Mouse (Mus musculus) lung, embryonic 16.5 days (tissue): ENCODE measurements around the gene Stk39. TPM values are rescaled to one million over a fixed set of nuclear protein-coding genes. Genes with fewer than 3 reads are reported as not detected.

Experiments
- ATAC-seq: fragments of 200-750 bp; cut with Nextera tagmentation; 2 replicates; pipeline ENCODE4 v1.8.0; 2017; ENCODE audit warnings: low read depth, mild to moderate bottlenecking, moderate library complexity
- H3K27ac ChIP-seq: fragments of 300-500 bp; sonication (generic); 2 replicates; pipeline ENCODE4 v1.5.1; 2014; ENCODE audit warnings: mild to moderate bottlenecking, control low read depth, low read length
- H3K27me3 ChIP-seq: fragments of 300-500 bp; sonication (generic); 2 replicates; pipeline ENCODE4 v1.6.1; 2014; ENCODE audit warnings: low read depth, low read length, mixed read lengths; ENCODE audit not compliant: control insufficient read depth, insufficient read depth
- H3K36me3 ChIP-seq: fragments of 300-500 bp; sonication (generic); 2 replicates; pipeline ENCODE4 v1.6.1; 2014; ENCODE audit warnings: low read length; ENCODE audit not compliant: control insufficient read depth, insufficient read depth
- H3K4me1 ChIP-seq: fragments of 300-500 bp; sonication (generic); replicated peaks from 2 replicates; pipeline ENCODE4 v1.6.1; 2014; ENCODE audit warnings: low read length, mixed read lengths; ENCODE audit not compliant: control insufficient read depth, insufficient read depth
- H3K4me2 ChIP-seq: fragments of 300-500 bp; sonication (generic); 2 replicates; pipeline ENCODE4 v1.6.1; 2014; ENCODE audit warnings: low read depth, low read length, control low read depth
- H3K4me3 ChIP-seq: fragments of 300-500 bp; sonication (generic); 2 replicates; pipeline ENCODE4 v1.5.1; 2014; ENCODE audit warnings: mild to moderate bottlenecking, low read length, control low read depth
- H3K9ac ChIP-seq: fragments of 300-500 bp; sonication (generic); 2 replicates; pipeline ENCODE4 v1.6.1; 2014; ENCODE audit warnings: low read length, control low read depth
- H3K9me3 ChIP-seq: fragments of 300-500 bp; sonication (generic); 2 replicates; pipeline ENCODE4 v1.6.1; 2016; ENCODE audit warnings: low read length; ENCODE audit not compliant: control insufficient read depth
- WGBS: fragments of 180-500 bp; shearing (Covaris S2); extraction: QIAGEN DNeasy Blood & Tissue Kit; methylation state at CpG from one replicate; pipeline ENCODE4 v1.1.7; 2014; 5-methylcytosine and 5-hydroxymethylcytosine counted together
- polyA plus RNA-seq: library from polyadenylated mRNA; unstranded; fragments of >200 nt; fragmentation: Nextera tagmentation; extraction: Ambion mirVana; gene quantifications from 2 replicates; pipeline ENCODE4 v1.2.1, GENCODE M21; 2015

Gene Stk39
- polyA plus RNA-seq, 1 experiment from 2014 or later = 13.0 TPM

- no peak overlapping the region for H3K27ac ChIP-seq
Measured at GRCm38 (mm10) chr2:68432834-68433233, 39.2 kb downstream of the Stk39 start.

GRCm38 (mm10) chr2:68431024-68431962, 40.8 kb downstream of the Stk39 start:
- Histone ChIP-seq H3K4me3 (no peak overlapping the region), H3K27me3 (no peaks in the 10 kb centered on the region), H3K36me3 (no peaks in the 10 kb centered on the region), H3K4me1 (peaks cover 39% of the 10 kb centered on the region), H3K27ac (peak overlapping the region; percentile 87), H3K9ac (no peak overlapping the region), H3K9me3 (no peaks in the 10 kb centered on the region), H3K4me2 (no peak overlapping the region)
- peak; percentile 82 for ATAC-seq
- WGBS = 60% methylated on average over 14 of the region's 14 CpGs

More at GRCm38 (mm10) chr2:68432834-68433233, 39.2 kb downstream of the Stk39 start:
- H3K4me1 ChIP-seq = peaks cover 42% of the 10 kb centered on the region
- H3K27me3 ChIP-seq = no peaks in the 10 kb centered on the region
- no peak overlapping the region for H3K4me2 ChIP-seq
- H3K36me3 ChIP-seq = no peaks in the 10 kb centered on the region
- H3K9me3 ChIP-seq = no peaks in the 10 kb centered on the region
- ATAC-seq = no peak
- H3K4me3 ChIP-seq = no peak overlapping the region
- 41% methylated on average over 4 of the region's 4 CpGs for WGBS
- no peak overlapping the region for H3K9ac ChIP-seq

- WGBS = 54% methylated on average over 5 of the region's 5 CpGs
- Histone ChIP-seq H3K4me1 (peaks cover 31% of the 10 kb centered on the region), H3K4me2 (no peak overlapping the region)
Measured at GRCm38 (mm10) chr2:68430493-68430892, 41.6 kb downstream of the Stk39 start.

DNA sequence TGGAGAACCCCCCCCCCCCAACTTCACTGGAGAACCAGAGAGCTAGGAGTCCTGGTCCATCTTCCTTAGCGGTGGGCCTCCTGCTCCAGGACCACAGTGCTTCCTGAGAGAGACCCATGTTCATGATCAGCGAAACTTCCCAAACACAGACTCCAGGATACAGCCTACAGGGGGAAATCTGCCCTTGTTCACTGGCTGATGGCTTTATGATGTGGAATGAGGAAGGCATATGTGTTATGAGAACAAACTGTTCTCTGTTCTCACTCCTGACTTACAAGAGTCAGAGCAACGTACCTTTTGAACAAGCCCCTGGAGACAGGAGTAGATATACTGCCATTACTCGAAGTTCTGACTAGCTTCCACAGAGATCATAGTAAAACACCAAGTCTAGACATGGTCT, 42.6 kb downstream of the Stk39 start:
- Histone ChIP-seq H3K9me3 (no peaks in the 10 kb centered on the region), H3K36me3 (no peaks in the 10 kb centered on the region), H3K4me3 (no peak overlapping the region), H3K9ac (no peak overlapping the region), H3K4me1 (peaks cover 22% of the 10 kb centered on the region), H3K4me2 (no peak overlapping the region), H3K27ac (no peak overlapping the region), H3K27me3 (no peaks in the 10 kb centered on the region)
- WGBS = 71% methylated on average over 4 of the region's 4 CpGs
- ATAC-seq = no peak

More at GRCm38 (mm10) chr2:68430493-68430892, 41.6 kb downstream of the Stk39 start:
- no peak overlapping the region for H3K9ac ChIP-seq
- no peak overlapping the region for H3K4me3 ChIP-seq
- peak; percentile 28; the same call in 1 of the 2 replicates for ATAC-seq
- H3K27ac ChIP-seq = peak overlapping the region; percentile 87
- no peaks in the 10 kb centered on the region for H3K9me3 ChIP-seq
- no peaks in the 10 kb centered on the region for H3K27me3 ChIP-seq
- no peaks in the 10 kb centered on the region for H3K36me3 ChIP-seq

- no peak for ATAC-seq
- H3K9me3 ChIP-seq = no peaks in the 10 kb centered on the region
- peaks cover 9% of the 10 kb centered on the region; the same call in 1 of the 2 replicates for H3K4me1 ChIP-seq
- H3K4me3 ChIP-seq = no peak overlapping the region
- no peak overlapping the region for H3K27ac ChIP-seq
- H3K36me3 ChIP-seq = no peaks in the 10 kb centered on the region
- WGBS = 57% methylated on average over 5 of the region's 5 CpGs
- no peak overlapping the region for H3K4me2 ChIP-seq
- H3K9ac ChIP-seq = no peak overlapping the region
- no peaks in the 10 kb centered on the region for H3K27me3 ChIP-seq
Measured at GRCm38 (mm10) chr2:68426977-68427577, 45.0 kb downstream of the Stk39 start.

DNA sequence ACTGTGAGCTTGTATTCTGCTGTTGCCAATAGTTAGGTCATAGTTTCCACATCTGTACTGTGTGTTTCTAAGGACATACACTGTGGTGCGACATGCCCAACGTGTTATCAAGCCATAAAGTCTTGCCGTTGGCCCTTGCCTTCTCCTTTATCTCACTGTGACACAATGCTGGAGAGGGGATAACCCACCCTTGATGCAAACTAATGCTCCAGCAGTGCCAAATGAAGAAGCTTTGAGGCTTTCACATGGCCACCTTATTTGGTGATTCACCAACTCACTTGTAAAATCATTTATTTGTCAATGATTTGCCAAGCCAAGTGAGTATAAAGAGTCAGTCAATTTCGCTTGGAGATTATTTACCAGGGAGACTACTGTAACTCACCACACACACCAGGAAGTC, 46.0 kb downstream of the Stk39 start:
- ATAC-seq = no peak
- WGBS = 85% methylated on average over 4 of the region's 4 CpGs
- Histone ChIP-seq H3K9me3 (no peaks in the 10 kb centered on the region), H3K4me3 (no peak overlapping the region), H3K27me3 (no peaks in the 10 kb centered on the region), H3K9ac (no peak overlapping the region), H3K4me1 (peaks cover 10% of the 10 kb centered on the region; the same call in 1 of the 2 replicates), H3K36me3 (no peaks in the 10 kb centered on the region), H3K4me2 (no peak overlapping the region), H3K27ac (no peak overlapping the region)

- no peak overlapping the region for H3K27ac ChIP-seq
Measured at GRCm38 (mm10) chr2:68421002-68421401, 51.1 kb downstream of the Stk39 start.

GRCm38 (mm10) chr2:68420223-68420622, 51.8 kb downstream of the Stk39 start:
- no peak overlapping the region for H3K9ac ChIP-seq
- WGBS = 75% methylated on average over 6 of the region's 6 CpGs
- no peaks in the 10 kb centered on the region for H3K9me3 ChIP-seq
- no peaks in the 10 kb centered on the region for H3K36me3 ChIP-seq
- no peak overlapping the region for H3K27ac ChIP-seq
- no peaks in the 10 kb centered on the region for H3K27me3 ChIP-seq
- peaks cover 6% of the 10 kb centered on the region for H3K4me1 ChIP-seq
- no peak overlapping the region for H3K4me2 ChIP-seq
- H3K4me3 ChIP-seq = no peak overlapping the region
- ATAC-seq = no peak

More at GRCm38 (mm10) chr2:68421002-68421401, 51.1 kb downstream of the Stk39 start:
- ATAC-seq = no peak
- Histone ChIP-seq H3K9ac (no peak overlapping the region), H3K9me3 (no peaks in the 10 kb centered on the region), H3K4me2 (no peak overlapping the region), H3K27me3 (no peaks in the 10 kb centered on the region), H3K4me3 (no peak overlapping the region), H3K4me1 (0 out of 2 replicates have a peak, but pooled peaks cover 2% of the 10 kb centered on the region), H3K36me3 (no peaks in the 10 kb centered on the region)
- 57% methylated on average over 6 of the region's 6 CpGs for WGBS

- no peaks in the 10 kb centered on the region for H3K27me3 ChIP-seq
- no peak overlapping the region for H3K9ac ChIP-seq
- peaks cover 6% of the 10 kb centered on the region for H3K4me1 ChIP-seq
- no peak overlapping the region for H3K27ac ChIP-seq
- no peaks in the 10 kb centered on the region for H3K36me3 ChIP-seq
- no peaks in the 10 kb centered on the region for H3K9me3 ChIP-seq
- H3K4me3 ChIP-seq = no peak overlapping the region
- no peak for ATAC-seq
- no peak overlapping the region for H3K4me2 ChIP-seq
- 63% methylated on average over 7 of the region's 7 CpGs for WGBS
Measured at GRCm38 (mm10) chr2:68419746-68420145, 52.3 kb downstream of the Stk39 start.
